Mouse (Mus musculus) lung, postnatal 0 days (tissue): ENCODE results near the gene Slc4a4.

ENCODE experiments used
- CTCF ChIP-seq: IDR thresholded peaks from 2 replicates; pipeline ENCODE4 v1.5.1; 2016; ENCODE audit warnings: antibody characterized with exemption, mild to moderate bottlenecking
- EP300 ChIP-seq: IDR thresholded peaks from 2 replicates; pipeline ENCODE4 v1.6.1; 2016; ENCODE audit warnings: antibody characterized with exemption, mild to moderate bottlenecking, control low read depth

DNA sequence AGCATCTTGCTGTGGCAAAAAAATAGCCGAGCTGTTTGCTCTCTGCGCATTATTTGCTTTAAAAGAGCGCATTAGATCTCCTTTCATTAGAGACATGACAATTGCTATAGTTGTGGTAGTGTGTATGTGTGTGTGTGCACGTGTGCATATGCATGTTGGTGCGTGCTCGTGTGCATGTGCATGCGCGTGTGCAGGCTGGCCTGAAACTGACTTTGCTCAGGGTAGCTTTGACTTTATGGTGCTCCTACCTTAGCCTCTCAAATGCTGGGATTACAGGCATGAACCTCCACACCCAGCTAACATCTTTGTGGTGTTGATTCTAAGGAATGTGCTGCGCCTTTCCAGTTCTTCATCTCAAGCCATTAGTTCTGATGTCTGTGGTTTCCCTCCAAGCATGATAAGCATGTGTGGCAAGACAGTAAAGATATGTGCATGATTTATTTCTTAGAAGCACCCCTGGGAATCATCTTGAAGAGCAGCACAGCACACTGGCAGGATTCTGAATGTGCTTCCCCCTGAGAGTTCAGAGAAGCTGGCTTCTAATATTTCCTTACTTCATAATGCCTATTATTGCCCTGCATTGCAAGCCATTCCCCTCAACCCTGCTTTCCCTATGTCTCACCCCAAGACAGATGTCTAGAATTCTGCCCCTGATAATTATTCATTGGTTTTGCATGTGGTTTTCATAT is 373.3 kb downstream of the Slc4a4 start:
- TF ChIP-seq CTCF (no peak), EP300 (no peak)
